Comparison of ENCODE assay signal across 20 mouse cellular contexts in the genomic region with DNA sequence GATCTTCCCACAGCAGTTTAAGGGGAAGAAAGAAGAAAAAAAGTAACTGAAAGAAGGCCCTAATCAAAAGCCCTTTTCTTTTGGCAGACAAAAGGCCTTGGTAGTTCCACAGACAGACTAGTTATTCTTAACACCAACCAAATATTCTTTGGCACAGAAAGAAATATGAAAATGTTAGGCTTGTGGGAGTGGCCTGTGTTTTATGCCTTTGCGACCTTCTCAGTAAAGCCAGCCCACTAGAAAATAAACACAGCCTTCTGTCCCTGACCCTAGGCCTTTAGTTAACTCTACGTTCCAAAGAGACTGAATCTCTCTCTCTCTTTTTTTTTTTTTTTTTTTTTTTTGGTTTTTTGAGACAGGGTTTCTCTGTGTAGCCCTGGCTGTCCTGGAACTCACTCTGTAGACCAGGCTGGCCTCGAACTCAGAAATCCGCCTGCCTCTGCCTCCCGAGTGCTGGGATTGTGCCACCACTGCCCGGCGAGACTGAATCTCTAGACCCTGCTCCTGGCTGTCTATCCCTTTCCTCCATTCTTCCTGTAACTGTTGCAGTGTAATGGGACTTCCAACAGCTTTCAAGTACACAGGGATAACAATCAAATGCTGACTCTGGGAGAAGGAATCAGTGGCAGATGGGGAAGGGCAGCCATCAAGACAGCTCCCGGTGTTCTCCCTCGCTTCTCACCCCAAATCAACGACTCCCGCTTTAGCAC.
A peak's percentile ranks its signal among the peaks of the same experiment; 100 is the strongest.
DNase-seq lines count a peak whose midpoint lies in the region; ATAC-seq lines count a peak whose summit lies in the region.
"Had no signal": no experiment of that assay in that cellular context is flagged by ENCODE, and none has a peak within 500 bp of the region (broad histone marks: within the 10 kb centered on the region; RNA-seq: fewer than 3 reads in every experiment).

No protein-coding gene starts in this region.

- no peaks in the 10 kb centered on the region for H3K27me3 ChIP-seq in midbrain, embryonic 10.5 days (ENCODE audit: low read depth, poor library complexity, severe bottlenecking)
- H3K27me3 ChIP-seq in midbrain, embryonic 14.5 days (ENCODE audit: control insufficient read depth, insufficient read depth, low read length), result no peaks in the 10 kb centered on the region
- no peaks in the 10 kb centered on the region for H3K27me3 ChIP-seq in hindbrain, embryonic 12.5 days
- H3K27me3 ChIP-seq: heart, embryonic 15.5 days; hindbrain, embryonic 15.5 days; limb, embryonic 12.5 days; neural tube, embryonic 13.5 days had no signal

- H3K9me3 ChIP-seq in midbrain, embryonic 10.5 days (replicated peaks), result no peaks in the 10 kb centered on the region
- no peaks in the 10 kb centered on the region for H3K9me3 ChIP-seq in midbrain, embryonic 14.5 days (ENCODE audit: control insufficient read depth, low read length)
- no peaks in the 10 kb centered on the region for H3K9me3 ChIP-seq in hindbrain, embryonic 12.5 days (replicated peaks)
- H3K9me3 ChIP-seq: heart, embryonic 15.5 days; hindbrain, embryonic 15.5 days; limb, embryonic 12.5 days; megakaryocyte, embryonic 14.5 days; neural tube, embryonic 13.5 days had no signal

- H3K36me3 ChIP-seq in midbrain, embryonic 10.5 days, result peaks cover 10% of the 10 kb centered on the region
- H3K36me3 ChIP-seq in midbrain, embryonic 14.5 days (ENCODE audit: control insufficient read depth, insufficient read depth, low read length), result no peaks in the 10 kb centered on the region
- H3K36me3 ChIP-seq in hindbrain, embryonic 12.5 days, result no peaks in the 10 kb centered on the region
- H3K36me3 ChIP-seq: heart, embryonic 15.5 days; hindbrain, embryonic 15.5 days; limb, embryonic 12.5 days; neural tube, embryonic 13.5 days had no signal

- intact Hi-C loops in left cerebral cortex, postnatal 4 days (cut with DNase I), result no loop called here

- no peak for ATAC-seq in midbrain, embryonic 14.5 days (ENCODE audit: low FRiP score, low TSS enrichment)
- no peak for ATAC-seq in hindbrain, embryonic 12.5 days (ENCODE audit: low FRiP score)
- ATAC-seq: CD4-positive, CD25-positive, alpha-beta regulatory T cell, adult 4 months had no signal

- H3K4me3 ChIP-seq in midbrain, embryonic 10.5 days, result no peak overlapping the region
- H3K4me3 ChIP-seq in midbrain, embryonic 14.5 days (replicated peaks; ENCODE audit: low read depth, low read length), result no peak overlapping the region
- no peak overlapping the region for H3K4me3 ChIP-seq in hindbrain, embryonic 12.5 days
- H3K4me3 ChIP-seq: heart, adult 2 months; heart, embryonic 15.5 days; hindbrain, embryonic 15.5 days; left cerebral cortex, adult 2 months; limb, embryonic 12.5 days; megakaryocyte, embryonic 14.5 days; neural tube, embryonic 13.5 days had no signal

- H3K27ac ChIP-seq in midbrain, embryonic 10.5 days (replicated peaks), result peak overlapping the region; percentile 59
- no peak overlapping the region for H3K27ac ChIP-seq in midbrain, embryonic 14.5 days (replicated peaks; ENCODE audit: low read depth, low read length)
- peak overlapping the region; percentile 18; the same call in 1 of the 2 replicates for H3K27ac ChIP-seq in hindbrain, embryonic 12.5 days
- H3K27ac ChIP-seq: heart, adult 2 months; heart, embryonic 15.5 days; hindbrain, embryonic 15.5 days; left cerebral cortex, adult 2 months; limb, embryonic 12.5 days; neural tube, embryonic 13.5 days had no signal

- peaks cover 62% of the 10 kb centered on the region for H3K4me1 ChIP-seq in midbrain, embryonic 10.5 days
- peaks cover 22% of the 10 kb centered on the region for H3K4me1 ChIP-seq in midbrain, embryonic 14.5 days (ENCODE audit: control insufficient read depth, insufficient read depth, low read length)
- peaks cover 22% of the 10 kb centered on the region for H3K4me1 ChIP-seq in hindbrain, embryonic 12.5 days
- H3K4me1 ChIP-seq: megakaryocyte, embryonic 14.5 days had no signal

- H3K4me2 ChIP-seq in midbrain, embryonic 14.5 days (ENCODE audit: low read length), result no peak overlapping the region
- H3K4me2 ChIP-seq in hindbrain, embryonic 12.5 days (replicated peaks), result no peak overlapping the region
- H3K4me2 ChIP-seq: heart, embryonic 15.5 days; hindbrain, embryonic 15.5 days; limb, embryonic 12.5 days; neural tube, embryonic 13.5 days had no signal

- peak; percentile 35 for DNase-seq in adrenal gland, adult 2 months
- no peak for DNase-seq in adrenal gland, postnatal 14 days
- peak; percentile 33 for DNase-seq in kidney, postnatal 14 days
- DNase-seq in kidney, postnatal 25 days, result no peak
- DNase-seq in midbrain, embryonic 10.5 days (ENCODE audit: low spot score), result no peak
- DNase-seq in midbrain, embryonic 14.5 days, result no peak
- no peak for DNase-seq in left cerebral cortex, postnatal 4 days
- DNase-seq: cerebellum, postnatal 10 days; gastrocnemius, postnatal 10 days; heart, adult 2 months; kidney, adult 9 months; right cerebral cortex, postnatal 4 days had no signal

- WGBS in midbrain, embryonic 10.5 days, result 83% methylated on average over 11 of the region's 11 CpGs
- 87% methylated on average over 11 of the region's 11 CpGs for WGBS in midbrain, embryonic 14.5 days
- 80% methylated on average over 11 of the region's 11 CpGs for WGBS in hindbrain, embryonic 12.5 days

- no peak overlapping the region for H3K9ac ChIP-seq in midbrain, embryonic 14.5 days (replicated peaks; ENCODE audit: low read length)
- no peak overlapping the region for H3K9ac ChIP-seq in hindbrain, embryonic 12.5 days
- H3K9ac ChIP-seq: heart, embryonic 15.5 days; hindbrain, embryonic 15.5 days; limb, embryonic 12.5 days; neural tube, embryonic 13.5 days had no signal

Comparison
In these comparisons a context has a peak if more than half of its experiments do, and no peak if none do; other contexts are left out.
1. DNase-seq: peak in adrenal gland, adult 2 months (single experiment) and kidney, postnatal 14 days (single experiment); none in adrenal gland, postnatal 14 days (single experiment), kidney, postnatal 25 days (0 of 2), midbrain, embryonic 10.5 days (single experiment), midbrain, embryonic 14.5 days (single experiment) and left cerebral cortex, postnatal 4 days (single experiment).